ENCODE assay signal across 8 mouse cellular contexts in the genomic region with DNA sequence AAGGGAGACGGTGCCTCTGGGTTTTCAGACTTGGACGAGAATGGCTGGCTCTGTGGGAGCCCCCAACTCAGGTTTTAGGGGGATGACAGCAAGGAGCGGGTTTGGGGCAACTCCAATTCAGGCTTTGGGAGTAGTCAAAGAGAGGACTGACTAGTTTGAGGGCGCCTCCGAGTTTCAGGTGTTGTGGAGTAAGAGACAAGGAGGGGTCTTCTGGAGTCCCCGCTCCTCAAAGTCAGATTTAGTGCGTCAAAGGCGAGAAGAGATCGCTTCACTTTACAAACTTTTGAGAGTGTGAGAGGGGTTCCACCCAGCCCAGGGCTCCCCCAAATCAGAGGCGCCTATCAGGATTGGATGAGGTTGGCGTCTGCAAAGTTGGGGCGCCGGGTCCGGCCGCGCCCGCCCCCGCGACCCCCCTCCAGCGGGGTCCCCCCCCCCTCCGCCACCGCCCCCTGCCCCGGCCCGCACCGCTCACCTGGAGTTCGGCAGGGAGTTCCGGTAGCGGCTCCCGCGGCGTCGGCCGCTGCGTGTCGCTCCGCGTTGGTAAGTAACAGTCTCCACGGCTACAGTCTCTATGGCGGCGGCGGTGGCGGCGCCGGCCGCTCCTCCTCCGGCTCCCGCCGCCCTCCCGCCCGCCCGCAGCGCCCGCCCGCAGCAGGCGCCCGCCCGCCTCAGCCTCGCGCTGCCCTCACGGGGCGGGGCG. TPM values are rescaled to one million over a fixed set of nuclear protein-coding genes. Genes with fewer than 3 reads are reported as not detected.
A peak's percentile ranks its signal among the peaks of the same experiment; 100 is the strongest.
DNase-seq lines count a peak whose midpoint lies in the region; ATAC-seq and TF ChIP-seq lines count a peak whose summit lies in the region.

TSS of gene Rfx2 (minus strand) at position 603 of the 700 bp plus-strand sequence.

- no peak for ATAC-seq in heart, postnatal 0 days (ENCODE audit: insufficient read depth, low read depth)
- ATAC-seq in megakaryocyte progenitor cell, adult 5-6 weeks (replicated peaks; ENCODE audit: poor library complexity), result no peak

- H3K27me3 ChIP-seq in cerebellum, adult 2 months (ENCODE audit: control insufficient read depth, insufficient read depth, low read length), result no peaks in the 10 kb centered on the region
- no peaks in the 10 kb centered on the region for H3K27me3 ChIP-seq in heart, postnatal 0 days (ENCODE audit: control insufficient read depth, insufficient read depth, low read length)
- H3K27me3 ChIP-seq in midbrain, embryonic 10.5 days (ENCODE audit: low read depth, poor library complexity, severe bottlenecking), result peaks cover 51% of the 10 kb centered on the region

- DNase-seq in lung, adult 2 months, result no peak
- no peak for DNase-seq in lung, postnatal 10 days
- peak in 1 of 2 experiments; percentile 34 for DNase-seq in cerebellum, adult 2 months
- no peak for DNase-seq in heart, postnatal 0 days (ENCODE audit: low spot score)
- no peak for DNase-seq in midbrain, embryonic 10.5 days (ENCODE audit: low spot score)
- DNase-seq in adrenal gland, postnatal 36 days, result no peak
- DNase-seq in gastrocnemius, adult 18-20 months (ENCODE audit: low spot score), result no peak

- peak within 1 kb of the TSS; percentile 57 for H3K9ac ChIP-seq in heart, postnatal 0 days (replicated peaks; ENCODE audit: low read depth, low read length)

- TF ChIP-seq POLR2A in lung, adult 2 months (IDR thresholded peaks at IDR 0.05; ENCODE audit: borderline replicate concordance, extremely low read depth, low read depth, low read length), result no peak
- TF ChIP-seq POLR2A in cerebellum, adult 2 months (IDR thresholded peaks at IDR 0.05; ENCODE audit: borderline replicate concordance, insufficient read depth, low read length), result no peak

- no peak within 1 kb of the TSS for H3K27ac ChIP-seq in cerebellum, adult 2 months (ENCODE audit: insufficient read depth, low read length)
- no peak within 1 kb of the TSS for H3K27ac ChIP-seq in heart, postnatal 0 days (ENCODE audit: low read depth)
- H3K27ac ChIP-seq in midbrain, embryonic 10.5 days (replicated peaks), result peak within 1 kb of the TSS; percentile 83

- H3K9me3 ChIP-seq in heart, postnatal 0 days (replicated peaks; ENCODE audit: control insufficient read depth, low read length), result no peaks in the 10 kb centered on the region
- H3K9me3 ChIP-seq in midbrain, embryonic 10.5 days (replicated peaks), result no peaks in the 10 kb centered on the region

- 1% methylated on average over 60 of the region's 62 CpGs for WGBS in lung, adult 2 months
- under 1% methylated on average over 58 of the region's 62 CpGs for WGBS in cerebellum, adult 2 months
- under 1% methylated on average over 32 of the region's 62 CpGs for WGBS in heart, postnatal 0 days
- under 1% methylated on average over 52 of the region's 62 CpGs for WGBS in midbrain, embryonic 10.5 days

- peak within 1 kb of the TSS; percentile 62 for H3K4me3 ChIP-seq in lung, adult 2 months (replicated peaks; ENCODE audit: extremely low read depth, low read depth, low read length)
- H3K4me3 ChIP-seq in cerebellum, adult 2 months (replicated peaks; ENCODE audit: insufficient read depth, low read depth, low read length), result peak within 1 kb of the TSS; percentile 58
- H3K4me3 ChIP-seq in heart, postnatal 0 days (ENCODE audit: low read depth, low read length), result peak within 1 kb of the TSS; percentile 78
- peak within 1 kb of the TSS; percentile 68 for H3K4me3 ChIP-seq in midbrain, embryonic 10.5 days

- TF ChIP-seq CTCF in lung, adult 2 months (IDR thresholded peaks at IDR 0.05; ENCODE audit: insufficient read depth, low read length), result no peak
- no peak for TF ChIP-seq CTCF in cerebellum, adult 2 months (IDR thresholded peaks at IDR 0.05; ENCODE audit: borderline replicate concordance, insufficient read depth, low read depth, low read length)
- TF ChIP-seq CTCF in heart, postnatal 0 days (IDR thresholded peaks at IDR 0.05; ENCODE audit: low read depth), result no peak

- H3K36me3 ChIP-seq in heart, postnatal 0 days (replicated peaks; ENCODE audit: control insufficient read depth, insufficient read depth, low read length), result no peaks in the 10 kb centered on the region
- no peaks in the 10 kb centered on the region for H3K36me3 ChIP-seq in midbrain, embryonic 10.5 days

- no peak for TF ChIP-seq EP300 in heart, postnatal 0 days (IDR thresholded peaks at IDR 0.05; ENCODE audit: low read depth)

- no peaks in the 10 kb centered on the region for H3K4me1 ChIP-seq in lung, adult 2 months (ENCODE audit: control insufficient read depth, insufficient read depth, low read length)
- no peaks in the 10 kb centered on the region for H3K4me1 ChIP-seq in cerebellum, adult 2 months (ENCODE audit: control insufficient read depth, insufficient read depth, low read length)
- no peaks in the 10 kb centered on the region for H3K4me1 ChIP-seq in heart, postnatal 0 days (ENCODE audit: control insufficient read depth, insufficient read depth)
- H3K4me1 ChIP-seq in midbrain, embryonic 10.5 days, result peaks cover 29% of the 10 kb centered on the region

- peak within 1 kb of the TSS; percentile 93 for H3K4me2 ChIP-seq in heart, postnatal 0 days (ENCODE audit: low read depth, low read length)

RNA-seq across cellular contexts. Expression of gene Rfx2, which starts in this region (rescaled TPM):
- polyA plus RNA-seq in lung, adult 2 months (2012; rRNA removed), result 24.1 and 27.2 TPM in 2 replicates
- 3.1 and 3.6 TPM in 2 replicates for polyA plus RNA-seq in cerebellum, adult 2 months (2012; rRNA removed)
- total RNA-seq in heart, postnatal 0 days (2014; rRNA removed; ENCODE audit: low replicate concordance), result 7.0 and 17.9 TPM in 2 replicates
- polyA plus RNA-seq in heart, postnatal 0 days (2015; fragmentation: Nextera tagmentation; extraction: Ambion mirVana), result 2.6 and 3.5 TPM in 2 replicates
- polyA plus RNA-seq in midbrain, embryonic 10.5 days (2016; fragmentation: Nextera tagmentation; extraction: Ambion mirVana), result 9.8 TPM in 2 replicates
- total RNA-seq in megakaryocyte progenitor cell, adult 5-6 weeks (2015), result 6.4 and 8.8 TPM in 2 replicates
- total RNA-seq in megakaryocyte progenitor cell, adult 5-6 weeks (2017), result 4.8 and 5.0 TPM in 2 replicates
- 1 to 10 TPM; 4.4 to 5.3 TPM for total RNA-seq in adrenal gland, postnatal 36 days (2021)
- total RNA-seq in gastrocnemius, adult 18-20 months (2021), result 1 to 10 TPM; 2.1 to 3.1 TPM
